Mouse (Mus musculus) midbrain, embryonic 16.5 days (tissue): ENCODE measurements around the gene Gins2. TPM values are rescaled to one million over a fixed set of nuclear protein-coding genes. Genes with fewer than 3 reads are reported as not detected.
A peak's percentile ranks its signal among the peaks of the same experiment; 100 is the strongest.

Experiments
- ATAC-seq: fragments of 200-750 bp; cut with Nextera tagmentation; 2 replicates; pipeline ENCODE4 v1.8.0; 2017; ENCODE audit warnings: moderate TSS enrichment
- H3K27ac ChIP-seq: fragments of 300-500 bp; sonication (generic); 2 replicates; pipeline ENCODE4 v1.5.1; 2014; ENCODE audit warnings: mild to moderate bottlenecking, low read length, mixed read lengths
- H3K27me3 ChIP-seq: fragments of 300-500 bp; sonication (generic); 2 replicates; pipeline ENCODE4 v1.6.1; 2014; ENCODE audit warnings: low read depth, low read length, mixed read lengths; ENCODE audit not compliant: control insufficient read depth, insufficient read depth
- H3K36me3 ChIP-seq: fragments of 300-500 bp; sonication (generic); 2 replicates; pipeline ENCODE4 v1.6.1; 2014; ENCODE audit warnings: mild to moderate bottlenecking, low read length, moderate library complexity, mixed read lengths; ENCODE audit not compliant: control insufficient read depth, insufficient read depth
- H3K4me1 ChIP-seq: fragments of 300-500 bp; sonication (generic); 2 replicates; pipeline ENCODE4 v1.6.1; 2014; ENCODE audit warnings: mild to moderate bottlenecking, low read length, mixed read lengths; ENCODE audit not compliant: control insufficient read depth, insufficient read depth
- H3K4me2 ChIP-seq: fragments of 300-500 bp; sonication (generic); 2 replicates; pipeline ENCODE4 v1.6.1; 2014; ENCODE audit warnings: mild to moderate bottlenecking, low read length, mixed read lengths
- H3K4me3 ChIP-seq: fragments of 300-500 bp; sonication (generic); 2 replicates; pipeline ENCODE4 v1.5.1; 2014; ENCODE audit warnings: low read depth, mild to moderate bottlenecking, low read length, moderate library complexity, mixed read lengths
- H3K9ac ChIP-seq: fragments of 300-500 bp; sonication (generic); 2 replicates; pipeline ENCODE4 v1.6.1; 2014; ENCODE audit warnings: low read depth, low read length, mixed read lengths
- H3K9me3 ChIP-seq: fragments of 300-500 bp; sonication (generic); replicated peaks from 2 replicates; pipeline ENCODE4 v1.6.1; 2014; ENCODE audit warnings: mild to moderate bottlenecking, low read length, mixed read lengths; ENCODE audit not compliant: control insufficient read depth, poor library complexity, severe bottlenecking
- WGBS: fragments of 180-500 bp; shearing (Covaris S2); extraction: QIAGEN DNeasy Blood & Tissue Kit; methylation state at CpG from one replicate; pipeline ENCODE4 v1.1.7; 2014; 5-methylcytosine and 5-hydroxymethylcytosine counted together
- polyA plus RNA-seq: library from polyadenylated mRNA; unstranded; fragments of >200 nt; fragmentation: Nextera tagmentation; extraction: Ambion mirVana; gene quantifications from 2 replicates; pipeline ENCODE4 v1.2.1, GENCODE M21; 2015

Gene Gins2
- polyA plus RNA-seq, 1 experiment from 2014 or later: 13.3 TPM

DNA sequence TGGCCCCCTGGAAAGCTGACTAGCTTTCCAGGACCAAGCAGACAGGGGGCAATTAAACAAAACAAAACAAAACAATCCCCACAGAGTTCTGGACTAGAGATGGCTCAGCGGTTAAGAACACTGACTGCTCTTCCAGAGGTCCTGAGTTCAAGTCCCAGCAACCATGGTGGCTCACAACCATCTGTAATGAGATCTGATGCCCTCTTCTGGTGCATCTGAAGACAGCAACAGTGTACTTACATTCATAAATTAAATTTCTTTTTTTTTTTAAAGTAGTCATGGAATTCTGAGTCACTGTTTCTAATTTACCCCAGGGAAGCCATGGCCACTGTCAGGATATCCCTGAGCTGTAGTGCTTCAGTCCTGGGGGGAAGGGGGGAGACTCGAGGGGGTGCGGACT is 25.4 kb upstream of the Gins2 start:
- no peak overlapping the region for H3K4me2 ChIP-seq
- no peak for ATAC-seq
- H3K27ac ChIP-seq: no peak overlapping the region
- no peak overlapping the region for H3K4me3 ChIP-seq
- 89% methylated on average over 3 of the region's 3 CpGs for WGBS
- no peaks in the 10 kb centered on the region for H3K9me3 ChIP-seq
- H3K27me3 ChIP-seq: no peaks in the 10 kb centered on the region
- H3K9ac ChIP-seq: no peak overlapping the region
- peaks cover 22% of the 10 kb centered on the region for H3K4me1 ChIP-seq
- no peaks in the 10 kb centered on the region for H3K36me3 ChIP-seq

DNA sequence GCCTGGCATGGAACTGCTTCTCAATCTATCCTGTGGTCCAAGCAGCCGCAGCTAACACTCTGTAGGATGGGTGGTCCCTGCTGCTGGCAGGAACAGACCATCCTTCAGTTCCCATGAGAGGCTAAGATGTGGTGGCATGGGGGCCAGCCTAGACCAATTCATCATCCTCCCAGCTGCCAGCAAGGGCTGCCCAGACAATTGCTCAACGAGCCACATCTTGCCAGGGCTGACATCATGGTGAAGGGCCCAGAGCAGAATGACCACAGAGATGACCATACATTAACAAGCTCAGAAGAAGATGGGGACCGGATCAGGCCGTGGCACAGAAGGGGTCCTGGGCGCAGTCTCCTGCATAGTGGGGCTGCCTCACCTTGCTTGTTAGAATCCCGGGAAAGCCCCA is 21.7 kb upstream of the Gins2 start:
- no peaks in the 10 kb centered on the region for H3K36me3 ChIP-seq
- no peaks in the 10 kb centered on the region for H3K27me3 ChIP-seq
- H3K9me3 ChIP-seq: no peaks in the 10 kb centered on the region
- WGBS: 93% methylated on average over 6 of the region's 6 CpGs
- ATAC-seq: no peak
- no peak overlapping the region for H3K9ac ChIP-seq
- peaks cover under 1% of the 10 kb centered on the region; the same call in 1 of the 2 replicates for H3K4me1 ChIP-seq
- no peak overlapping the region for H3K27ac ChIP-seq
- H3K4me2 ChIP-seq: no peak overlapping the region
- no peak overlapping the region for H3K4me3 ChIP-seq

- Histone ChIP-seq H3K4me3 (no peak overlapping the region), H3K9me3 (no peaks in the 10 kb centered on the region), H3K4me2 (no peak overlapping the region), H3K27ac (no peak overlapping the region), H3K27me3 (no peaks in the 10 kb centered on the region), H3K4me1 (peaks cover 1% of the 10 kb centered on the region; the same call in 1 of the 2 replicates), H3K36me3 (no peaks in the 10 kb centered on the region), H3K9ac (no peak overlapping the region)
- WGBS: 13% methylated on average over 7 of the region's 7 CpGs
- no peak for ATAC-seq
These were observed 18.8 kb upstream of the Gins2 start for GRCm38 (mm10) chr8:120607885-120608284.

DNA sequence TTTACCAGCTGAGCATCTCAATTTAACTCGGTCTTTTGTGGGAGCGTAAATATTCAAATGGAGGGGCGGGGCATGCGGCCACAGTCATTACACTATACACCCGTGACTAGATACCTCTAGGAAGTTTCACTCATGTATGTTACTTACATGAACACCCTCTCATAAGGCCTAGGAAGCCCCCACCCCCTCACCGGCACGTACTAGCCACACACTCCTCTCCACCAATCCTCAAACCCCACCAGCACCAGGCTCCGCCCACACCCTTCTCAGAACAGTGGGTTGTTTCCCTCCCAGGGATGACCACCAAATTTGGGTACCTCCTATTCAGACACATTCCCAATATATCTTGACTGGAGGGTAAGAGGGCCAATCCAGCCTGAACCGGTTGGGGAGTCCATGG is 18.4 kb upstream of the Gins2 start:
- 0 out of 2 replicates have a peak, but pooled peaks have one; percentile 18 for ATAC-seq
- no peak overlapping the region for H3K27ac ChIP-seq
- no peaks in the 10 kb centered on the region for H3K36me3 ChIP-seq
- peaks cover 5% of the 10 kb centered on the region; the same call in 1 of the 2 replicates for H3K4me1 ChIP-seq
- no peaks in the 10 kb centered on the region for H3K9me3 ChIP-seq
- H3K9ac ChIP-seq: no peak overlapping the region
- no peak overlapping the region for H3K4me2 ChIP-seq
- whole genome bisulfite sequencing: 84% methylated on average over 9 of the region's 9 CpGs
- no peak overlapping the region for H3K4me3 ChIP-seq
- H3K27me3 ChIP-seq: no peaks in the 10 kb centered on the region

- 35% methylated on average over 6 of the region's 6 CpGs for WGBS
- no peak overlapping the region for H3K27ac ChIP-seq
- ATAC-seq: 0 out of 2 replicates have a peak, but pooled peaks have one; percentile 8
These were observed 13.6 kb upstream of the Gins2 start for GRCm38 (mm10) chr8:120602672-120603071.

GRCm38 (mm10) chr8:120599504-120599903 is 10.4 kb upstream of the Gins2 start:
- ATAC-seq: no peak
- 57% methylated on average over 7 of the region's 7 CpGs for WGBS
- no peak overlapping the region for H3K4me3 ChIP-seq
- H3K27ac ChIP-seq: no peak overlapping the region
- no peak overlapping the region for H3K4me2 ChIP-seq
- H3K9ac ChIP-seq: no peak overlapping the region
- no peaks in the 10 kb centered on the region for H3K36me3 ChIP-seq
- H3K4me1 ChIP-seq: peaks cover 6% of the 10 kb centered on the region; the same call in 1 of the 2 replicates
- no peaks in the 10 kb centered on the region for H3K9me3 ChIP-seq
- no peaks in the 10 kb centered on the region for H3K27me3 ChIP-seq

More at GRCm38 (mm10) chr8:120602672-120603071, 13.6 kb upstream of the Gins2 start:
- Histone ChIP-seq H3K36me3 (no peaks in the 10 kb centered on the region), H3K9ac (no peak overlapping the region), H3K4me1 (peaks cover 6% of the 10 kb centered on the region; the same call in 1 of the 2 replicates), H3K9me3 (no peaks in the 10 kb centered on the region), H3K4me2 (no peak overlapping the region), H3K4me3 (no peak overlapping the region), H3K27me3 (no peaks in the 10 kb centered on the region)

GRCm38 (mm10) chr8:120598579-120598978 is 9.5 kb upstream of the Gins2 start:
- H3K27me3 ChIP-seq: no peaks in the 10 kb centered on the region
- H3K36me3 ChIP-seq: no peaks in the 10 kb centered on the region
- no peak overlapping the region for H3K27ac ChIP-seq
- peaks cover 6% of the 10 kb centered on the region; the same call in 1 of the 2 replicates for H3K4me1 ChIP-seq
- ATAC-seq: peak; percentile 38; the same call in 1 of the 2 replicates
- H3K4me3 ChIP-seq: no peak overlapping the region
- H3K4me2 ChIP-seq: no peak overlapping the region; the same call in 1 of the 2 replicates
- WGBS: 31% methylated on average over 24 of the region's 24 CpGs
- no peaks in the 10 kb centered on the region for H3K9me3 ChIP-seq
- no peak overlapping the region for H3K9ac ChIP-seq

- Histone ChIP-seq H3K36me3 (no peaks in the 10 kb centered on the region), H3K27me3 (no peaks in the 10 kb centered on the region), H3K4me3 (no peak overlapping the region), H3K9me3 (no peaks in the 10 kb centered on the region), H3K27ac (no peak overlapping the region), H3K9ac (no peak overlapping the region), H3K4me1 (no peaks in the 10 kb centered on the region), H3K4me2 (no peak overlapping the region)
- 13% methylated on average over 5 of the region's 5 CpGs for WGBS
- no peak for ATAC-seq
These were observed 6.9 kb upstream of the Gins2 start for GRCm38 (mm10) chr8:120595963-120596362.

- ATAC-seq: no peak
- no peaks in the 10 kb centered on the region for H3K27me3 ChIP-seq
- H3K9me3 ChIP-seq: no peaks in the 10 kb centered on the region
- no peak overlapping the region for H3K27ac ChIP-seq
- H3K9ac ChIP-seq: no peak overlapping the region
- WGBS: 91% methylated on average over 5 of the region's 5 CpGs
- no peaks in the 10 kb centered on the region for H3K36me3 ChIP-seq
- no peak overlapping the region for H3K4me3 ChIP-seq
- no peak overlapping the region for H3K4me2 ChIP-seq
- no peaks in the 10 kb centered on the region for H3K4me1 ChIP-seq
These were observed 5.5 kb upstream of the Gins2 start for GRCm38 (mm10) chr8:120594571-120594970.
